Mouse (Mus musculus) liver, embryonic 14.5 days (tissue): ENCODE results near the gene Cyp2d22. TPM values are rescaled to one million over a fixed set of nuclear protein-coding genes. Genes with fewer than 3 reads are reported as not detected.

Source experiments
- ATAC-seq: fragments of 200-750 bp; cut with Nextera tagmentation; 2 replicates; pipeline ENCODE4 v1.8.0; 2017; ENCODE audit warnings: moderate number of reproducible peaks, mild to moderate bottlenecking, moderate library complexity; ENCODE audit not compliant: insufficient read depth
- DNase-seq, 3 experiments: peaks; one replicate each; pipeline ENCODE4 v3.0.0-alpha.2; 2012 to 2013; ENCODE audit warnings: low read depth in 3 of 3, low spot score in 3 of 3
- H3K27ac ChIP-seq: fragments of 300-500 bp; sonication (generic); 2 replicates; pipeline ENCODE4 v1.5.1; 2014; ENCODE audit warnings: moderate library complexity, mild to moderate bottlenecking, control low read depth, inconsistent platforms
- H3K27me3 ChIP-seq: fragments of 300-500 bp; sonication (generic); 2 replicates; pipeline ENCODE4 v1.6.1; 2014; ENCODE audit warnings: mild to moderate bottlenecking, low read length, moderate library complexity; ENCODE audit not compliant: control insufficient read depth, insufficient read depth
- H3K36me3 ChIP-seq: fragments of 300-500 bp; sonication (generic); replicated peaks from 2 replicates; pipeline ENCODE4 v1.6.1; 2014; ENCODE audit warnings: low read depth; ENCODE audit not compliant: control insufficient read depth, insufficient read depth
- H3K4me1 ChIP-seq, 2 experiments: fragments of 200-500 bp in 1 of 2; fragments of 300-500 bp in 1 of 2; sonication (generic) in 1 of 2; replicated peaks; 2 replicates each; pipeline ENCODE4 v1.6.1; 2012 to 2014; ENCODE audit warnings: antibody characterized with exemption in 1 of 2, inconsistent platforms in 1 of 2, low read length in 1 of 2; ENCODE audit not compliant: control insufficient read depth in 2 of 2, insufficient read depth in 2 of 2
- H3K4me2 ChIP-seq: fragments of 300-500 bp; sonication (generic); 2 replicates; pipeline ENCODE4 v1.6.1; 2014; ENCODE audit warnings: low read depth, mild to moderate bottlenecking, control low read depth, moderate library complexity
- H3K4me3 ChIP-seq, 2 experiments: fragments of 200-500 bp in 1 of 2; fragments of 300-500 bp in 1 of 2; sonication (generic) in 1 of 2; 2 replicates each; pipeline ENCODE4 v1.5.1; 2012 to 2014; ENCODE audit warnings: low read depth in 2 of 2, low read length in 2 of 2, mild to moderate bottlenecking in 2 of 2, control low read depth in 1 of 2, inconsistent platforms in 1 of 2, moderate library complexity in 1 of 2; ENCODE audit not compliant: insufficient read depth in 1 of 2
- H3K9ac ChIP-seq: fragments of 300-500 bp; sonication (generic); replicated peaks from 2 replicates; pipeline ENCODE4 v1.6.1; 2014; ENCODE audit warnings: mild to moderate bottlenecking, control low read depth, moderate library complexity
- H3K9me3 ChIP-seq: fragments of 300-500 bp; sonication (generic); 2 replicates; pipeline ENCODE4 v1.6.1; 2016; ENCODE audit warnings: low read length, mixed read lengths; ENCODE audit not compliant: control insufficient read depth
- CTCF ChIP-seq: IDR thresholded peaks from 2 replicates; pipeline ENCODE4 v1.5.1; 2016; ENCODE audit warnings: antibody characterized with exemption, low read depth, control low read depth
- EP300 ChIP-seq: IDR thresholded peaks from 2 replicates; pipeline ENCODE4 v1.6.1; 2016; ENCODE audit warnings: antibody characterized with exemption, low read depth
- WGBS: fragments of 180-500 bp; shearing (Covaris S2); extraction: QIAGEN DNeasy Blood & Tissue Kit; methylation state at CpG from one replicate; pipeline ENCODE4 v1.1.7; 2014; ENCODE audit not compliant: insufficient replicate concordance; 5-methylcytosine and 5-hydroxymethylcytosine counted together
- polyA plus RNA-seq, 2 experiments: library from polyadenylated mRNA; depleted of rRNA in 1 of 2; stranded (reverse) in 1 of 2; unstranded in 1 of 2; fragments of >200 nt; fragmentation: Nextera tagmentation in 1 of 2; extraction: Ambion mirVana in 1 of 2; gene quantifications; 2 replicates each; pipeline versions ENCODE4 v1.2.1 to v1.2.3; 2012 to 2014

Cyp2d22 gene
- 14.9 and 15.5 TPM in 2 replicates for polyA plus RNA-seq (2012; rRNA removed)
- 8.4 and 10.0 TPM in 2 replicates for polyA plus RNA-seq (2014; fragmentation: Nextera tagmentation; extraction: Ambion mirVana)

DNA sequence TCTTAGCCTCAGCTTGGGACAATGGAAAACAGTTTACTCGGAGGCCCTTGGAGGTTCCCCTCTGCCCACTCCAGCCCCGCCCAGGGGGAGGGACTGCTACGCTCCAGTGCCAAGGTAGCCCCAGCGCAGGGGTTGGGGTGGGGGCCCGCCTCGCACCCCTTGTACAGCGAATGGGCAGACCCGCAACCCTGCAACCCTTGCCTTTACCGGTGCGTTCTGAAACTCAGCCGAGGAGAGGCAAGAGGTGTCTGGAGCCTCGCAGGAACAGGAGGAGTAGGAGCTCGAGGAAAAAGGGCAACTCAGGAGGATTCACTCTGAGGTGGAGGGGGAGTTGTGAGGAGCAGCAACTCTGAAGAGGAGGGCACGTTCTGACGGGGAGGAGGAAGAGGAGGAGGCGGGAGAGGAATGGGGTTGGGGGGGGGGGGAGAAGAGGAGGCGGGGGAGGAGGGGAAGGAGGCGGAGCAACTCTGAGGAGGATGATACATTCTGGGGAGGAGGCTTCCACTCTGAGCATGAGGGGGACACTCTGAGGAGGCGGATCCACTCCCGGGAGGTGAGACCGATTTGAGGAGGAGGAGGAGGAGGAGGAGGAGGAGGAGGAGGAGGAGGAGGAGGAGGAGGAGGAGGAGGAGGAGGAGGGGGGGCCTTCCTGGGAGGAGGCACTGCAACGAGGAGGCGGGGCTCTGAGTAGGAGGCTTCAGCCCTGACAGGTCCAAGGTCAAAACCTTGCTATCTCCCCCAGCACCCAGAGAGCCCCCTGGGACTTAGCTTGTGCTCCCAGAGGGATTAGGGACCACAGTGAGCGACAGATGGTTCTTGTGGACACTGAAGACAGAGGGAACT lies at the start of gene Cyp2d22:
TSS of gene Cyp2d22 (minus strand) at position 390 of the 843 bp plus-strand sequence.
- no peak within 1 kb of the TSS for H3K9ac ChIP-seq
- peak within 1 kb of the TSS; percentile 50 for H3K4me2 ChIP-seq
- H3K4me1 ChIP-seq = peaks cover 0 to 11% of the 10 kb centered on the region in 2 experiments; a peak in 2 of 4 replicates
- no peaks in the 10 kb centered on the region for H3K36me3 ChIP-seq
- TF ChIP-seq EP300 (no peak), CTCF (no peak)
- no peaks in the 10 kb centered on the region for H3K27me3 ChIP-seq
- ATAC-seq (peak; percentile 63), DNase-seq (no peak)
- WGBS = 2% methylated on average over 18 of the region's 24 CpGs
- H3K4me3 ChIP-seq = peak within 1 kb of the TSS; percentile 40 to 53
- H3K9me3 ChIP-seq = no peaks in the 10 kb centered on the region
- H3K27ac ChIP-seq = no peak within 1 kb of the TSS; the same call in 1 of the 2 replicates

- 38% methylated on average over 3 of the region's 3 CpGs for WGBS
- no peak overlapping the region for H3K4me2 ChIP-seq
- DNase-seq (no peak), ATAC-seq (no peak)
- H3K36me3 ChIP-seq = no peaks in the 10 kb centered on the region
- H3K27ac ChIP-seq = no peak overlapping the region
- H3K9me3 ChIP-seq = no peaks in the 10 kb centered on the region
- no peak for TF ChIP-seq CTCF
- TF ChIP-seq EP300 = no peak
- no peaks in the 10 kb centered on the region for H3K27me3 ChIP-seq
- no peak overlapping the region for H3K4me3 ChIP-seq
- no peak overlapping the region for H3K9ac ChIP-seq
- H3K4me1 ChIP-seq = no peaks in the 10 kb centered on the region
Observed at GRCm38 (mm10) chr15:82423471-82423870, 43.4 kb upstream of the Cyp2d22 start.

GRCm38 (mm10) chr15:82422935-82423334 lies 42.9 kb upstream of the Cyp2d22 start:
- no peaks in the 10 kb centered on the region for H3K9me3 ChIP-seq
- no peak overlapping the region for H3K27ac ChIP-seq
- no peaks in the 10 kb centered on the region for H3K36me3 ChIP-seq
- DNase-seq = no peak
- TF ChIP-seq CTCF = no peak
- no peak for TF ChIP-seq EP300
- H3K9ac ChIP-seq = no peak overlapping the region
- no peak overlapping the region for H3K4me3 ChIP-seq
- WGBS = 48% methylated on average over 4 of the region's 4 CpGs
- ATAC-seq = no peak
- H3K27me3 ChIP-seq = no peaks in the 10 kb centered on the region
- H3K4me2 ChIP-seq = no peak overlapping the region
- H3K4me1 ChIP-seq = no peaks in the 10 kb centered on the region

DNA sequence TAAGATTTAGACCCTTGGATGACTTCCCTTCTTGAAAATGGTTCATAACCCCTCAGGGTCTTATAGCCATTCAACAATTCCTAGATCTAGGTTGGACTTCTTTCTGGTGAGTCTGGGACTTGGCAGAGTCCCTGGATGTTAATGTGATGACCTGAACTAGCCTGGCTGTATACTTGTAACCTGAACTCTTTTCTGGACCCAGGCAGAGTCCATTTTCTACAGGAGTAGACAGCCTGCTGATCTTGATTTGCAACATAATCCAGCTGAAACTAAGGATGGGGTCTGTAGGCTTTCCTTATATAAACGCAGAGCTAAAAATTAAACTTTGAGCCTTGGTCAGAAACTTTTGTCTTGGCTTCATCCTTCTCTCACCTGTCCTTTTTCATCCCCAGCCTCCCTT lies 38.6 kb upstream of the Cyp2d22 start:
- H3K36me3 ChIP-seq = no peaks in the 10 kb centered on the region
- H3K9me3 ChIP-seq = no peaks in the 10 kb centered on the region
- WGBS = 58% methylated on average over 1 of the region's 1 CpGs
- H3K4me2 ChIP-seq = no peak overlapping the region
- DNase-seq (no peak), ATAC-seq (no peak)
- no peak overlapping the region for H3K9ac ChIP-seq
- no peak overlapping the region for H3K27ac ChIP-seq
- no peaks in the 10 kb centered on the region for H3K4me1 ChIP-seq
- H3K4me3 ChIP-seq = no peak overlapping the region
- no peaks in the 10 kb centered on the region for H3K27me3 ChIP-seq
- TF ChIP-seq CTCF (no peak), EP300 (no peak)
